Mouse (Mus musculus): Measurements from ENCODE around the gene Ranbp1. TPM values are rescaled to one million over a fixed set of nuclear protein-coding genes. Genes with fewer than 3 reads are reported as not detected.
"Not testable (repeated sequence)": the region's sequence is repeated elsewhere in the genome, so short reads cannot be mapped to it uniquely, and the experiment has no call there.

Gene Ranbp1
- total and polyA plus RNA-seq, 3 experiments, result 605 to 1,263 (median 1,124) TPM

GRCm38 (mm10) chr16:18248433-18249363 lies at the start of gene Ranbp1, which contains the start of gene Trmt2a (continued):
- peak; percentile 98 for TF ChIP-seq NELFE (IDR thresholded peaks at IDR 0.05; ENCODE audit: low read depth, low read length)

GRCm38 (mm10) chr16:18289614-18290013 lies 41.1 kb upstream of the Ranbp1 start:
- dilution Hi-C loops (cut with MboI; ENCODE audit: extremely low pct_ligation_motif_present, extremely low pct_unique_long_range_greater_than_20kb, low sequenced_read_pairs); H3K9me3 ChIP-seq (replicated peaks; ENCODE audit: low read length); H3K27me3 ChIP-seq (replicated peaks): not testable (repeated sequence)
- Histone ChIP-seq H3K27ac (ENCODE audit: insufficient read depth, low read depth) (0 out of 2 replicates have a peak overlapping the region, but pooled peaks have one; percentile 21), H3K4me3 (replicated peaks in 1 of 3; ENCODE audit: low read depth in 2 of 3, low read length in 2 of 3, poor library complexity in 1 of 3) (peak overlapping the region; percentile 40 to 55 (median 55)), H3K4me2 (ENCODE audit: insufficient read depth, low read depth, poor library complexity, severe bottlenecking) (peak overlapping the region; percentile 25; the same call in 1 of the 2 replicates), H3K4me1 (ENCODE audit: control insufficient read depth in 1 of 2, insufficient read depth in 2 of 2) (peaks cover 13 to 33% of the 10 kb centered on the region in 2 experiments), H3K36me3 (replicated peaks in 1 of 2; ENCODE audit: control insufficient read depth in 1 of 2, insufficient read depth in 1 of 2, low read length in 1 of 2) (peaks cover 16 to 30% of the 10 kb centered on the region in 2 experiments), H3K9ac (ENCODE audit: insufficient read depth, low read depth) (peak overlapping the region; percentile 57), H3K79me2 (replicated peaks; ENCODE audit: control insufficient read depth, extremely low read depth, insufficient read depth, poor library complexity, severe bottlenecking) (peaks cover 42% of the 10 kb centered on the region)
- in situ Hi-C loops (cut with MboI; ENCODE audit: low pct_ligation_motif_present, low pct_unique_long_range_greater_than_20kb, low sequenced_read_pairs), result loop anchor here (5.0 kb wide), 1 partner anchor 37 kb away; no protein-coding TSS in a partner anchor
- DNase-seq (ENCODE audit: extremely low read depth), result peak; percentile 24
- 0 out of 2 replicates have a peak, but pooled peaks have one; percentile 5 for TF ChIP-seq SIN3A (IDR thresholded peaks at IDR 0.05; ENCODE audit: low read length)

GRCm38 (mm10) chr16:18289067-18289588 lies 40.6 kb upstream of the Ranbp1 start, which contains the start of gene Dgcr8:
Gene Dgcr8 (minus strand): TSS chr16:18289246.
- Histone ChIP-seq H3K4me2 (ENCODE audit: insufficient read depth, low read depth, poor library complexity, severe bottlenecking) (peak within 1 kb of the TSS; percentile 99), H3K27me3 (replicated peaks) (no peaks in the 10 kb centered on the region), H3K9ac (ENCODE audit: insufficient read depth, low read depth) (peak within 1 kb of the TSS; percentile 74), H3K9me3 (replicated peaks; ENCODE audit: low read length) (no peaks in the 10 kb centered on the region), H3K4me3 (replicated peaks in 1 of 3; ENCODE audit: low read depth in 2 of 3, low read length in 2 of 3, poor library complexity in 1 of 3) (peak within 1 kb of the TSS; percentile 69 to 99 (median 83)), H3K36me3 (replicated peaks in 1 of 2; ENCODE audit: control insufficient read depth in 1 of 2, insufficient read depth in 1 of 2, low read length in 1 of 2) (peaks cover 19 to 35% of the 10 kb centered on the region in 2 experiments), H3K27ac (ENCODE audit: insufficient read depth, low read depth) (peak within 1 kb of the TSS; percentile 21; the same call in 1 of the 2 replicates), H3K4me1 (ENCODE audit: control insufficient read depth in 1 of 2, insufficient read depth in 2 of 2) (peaks cover 13 to 33% of the 10 kb centered on the region in 2 experiments), H3K79me2 (replicated peaks; ENCODE audit: control insufficient read depth, extremely low read depth, insufficient read depth, poor library complexity, severe bottlenecking) (peaks cover 46% of the 10 kb centered on the region)
- DNase-seq (ENCODE audit: extremely low read depth), result peak; percentile 97
- in situ Hi-C loops (cut with MboI; ENCODE audit: low pct_ligation_motif_present, low pct_unique_long_range_greater_than_20kb, low sequenced_read_pairs) (loop anchor here (5.0 kb wide), 1 partner anchor 37 kb away; no protein-coding TSS in a partner anchor), dilution Hi-C loops (cut with MboI; ENCODE audit: extremely low pct_ligation_motif_present, extremely low pct_unique_long_range_greater_than_20kb, low sequenced_read_pairs) (no loop called here)
- TF ChIP-seq ZMIZ1 (IDR thresholded peaks at IDR 0.05; ENCODE audit: low read depth, low read length) (peak; percentile 83), E2F4 (IDR thresholded peaks at IDR 0.05; ENCODE audit: insufficient replicate concordance, low read depth, low read length) (peak; percentile 89; the same call in 1 of the 2 replicates), KAT2A (IDR thresholded peaks at IDR 0.05; ENCODE audit: insufficient replicate concordance, low read length) (peak; percentile 84), CHD1 (IDR thresholded peaks at IDR 0.05; ENCODE audit: low read depth, low read length) (peak; percentile 60; the same call in 1 of the 2 replicates), RAD21 (IDR thresholded peaks at IDR 0.05; ENCODE audit: low read depth, low read length) (no peak), PAX5 (IDR thresholded peaks at IDR 0.05; ENCODE audit: low read length) (no peak), ZKSCAN1 (IDR thresholded peaks at IDR 0.05; ENCODE audit: borderline replicate concordance, low read depth, low read length) (no peak), NRF1 (IDR thresholded peaks at IDR 0.05; ENCODE audit: low read depth, low read length) (peak; percentile 72), ZNF384 (IDR thresholded peaks at IDR 0.05; ENCODE audit: low read depth, low read length) (no peak), ELF1 (IDR thresholded peaks at IDR 0.05; ENCODE audit: low read depth, low read length) (peak; percentile 71), POLR2A (IDR thresholded peaks at IDR 0.05; ENCODE audit: low read depth, low read length) (peak; percentile 87), UBTF (IDR thresholded peaks at IDR 0.05; ENCODE audit: low read depth, low read length) (peak; percentile 69; the same call in 1 of the 2 replicates), MEF2A (IDR thresholded peaks at IDR 0.05; ENCODE audit: borderline replicate concordance, low read depth, low read length) (peak; percentile 48; the same call in 1 of the 2 replicates), MYC (IDR thresholded peaks at IDR 0.05; ENCODE audit: low read depth, low read length) (peak; percentile 2; the same call in 1 of the 2 replicates), MXI1 (IDR thresholded peaks at IDR 0.05; ENCODE audit: low read depth, low read length) (no peak; the same call in 1 of the 2 replicates), SMC3 (IDR thresholded peaks at IDR 0.05; ENCODE audit: low read depth, low read length) (no peak), SIN3A (IDR thresholded peaks at IDR 0.05; ENCODE audit: low read length) (no peak; the same call in 1 of the 2 replicates), IRF4 (IDR thresholded peaks at IDR 0.05; ENCODE audit: low read depth, low read length) (peak; percentile 69), CTCF (conservative IDR thresholded peaks at IDR 0.05 in 1 of 2, IDR thresholded peaks at IDR 0.05 in 1 of 2; ENCODE audit: low read depth in 2 of 2, low read length in 2 of 2) (no peak), RCOR1 (conservative IDR thresholded peaks at IDR 0.05; ENCODE audit: low read depth, low read length) (no peak; the same call in 1 of the 2 replicates), MAFK (IDR thresholded peaks at IDR 0.05; ENCODE audit: insufficient replicate concordance, low read length) (no peak), POLR2AphosphoS2 (IDR thresholded peaks at IDR 0.05; ENCODE audit: low read depth, low read length) (no peak; the same call in 1 of the 2 replicates), USF1 (IDR thresholded peaks at IDR 0.05; ENCODE audit: low read depth, low read length) (no peak), USF2 (conservative IDR thresholded peaks at IDR 0.05; ENCODE audit: low read depth, low read length) (no peak), MAX (IDR thresholded peaks at IDR 0.05; ENCODE audit: low read length) (peak; percentile 59; the same call in 1 of the 2 replicates)
